Mouse (Mus musculus): Measurements from ENCODE around the gene Stfa3. TPM values are rescaled to one million over a fixed set of nuclear protein-coding genes. Genes with fewer than 3 reads are reported as not detected.

Stfa3 gene
- not detected in 2 replicates for polyA plus RNA-seq (2021; fragmentation: Nextera tagmentation)
- long read RNA-seq, experiment 1 = 0 reads
- long read RNA-seq, experiment 2 = 0 reads

DNA sequence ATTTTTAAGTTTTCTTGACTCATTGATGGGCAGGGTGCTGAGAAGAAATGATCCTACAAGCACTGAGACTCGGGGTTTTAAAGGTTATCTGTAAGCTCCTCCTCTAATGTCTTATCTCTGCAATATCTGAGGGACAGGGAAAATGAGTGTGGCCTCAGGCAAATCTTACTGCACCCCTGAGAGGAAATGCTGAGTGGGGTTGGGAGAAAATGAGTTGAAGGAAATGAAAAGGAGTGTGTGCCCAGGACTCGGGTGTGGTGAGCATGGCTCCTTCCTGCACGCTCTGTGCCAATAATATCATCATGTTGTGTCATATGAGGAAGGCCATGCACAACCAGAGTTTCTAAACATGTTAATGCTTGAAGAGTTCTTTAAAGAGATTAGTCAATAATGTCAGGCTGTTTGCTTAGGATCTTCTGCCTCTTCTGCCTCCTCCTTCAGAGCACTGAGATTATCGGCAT, at the start of gene Stfa3:
Stfa3 (minus strand) TSS at position 51 of the 461 bp plus-strand sequence.

DNA sequence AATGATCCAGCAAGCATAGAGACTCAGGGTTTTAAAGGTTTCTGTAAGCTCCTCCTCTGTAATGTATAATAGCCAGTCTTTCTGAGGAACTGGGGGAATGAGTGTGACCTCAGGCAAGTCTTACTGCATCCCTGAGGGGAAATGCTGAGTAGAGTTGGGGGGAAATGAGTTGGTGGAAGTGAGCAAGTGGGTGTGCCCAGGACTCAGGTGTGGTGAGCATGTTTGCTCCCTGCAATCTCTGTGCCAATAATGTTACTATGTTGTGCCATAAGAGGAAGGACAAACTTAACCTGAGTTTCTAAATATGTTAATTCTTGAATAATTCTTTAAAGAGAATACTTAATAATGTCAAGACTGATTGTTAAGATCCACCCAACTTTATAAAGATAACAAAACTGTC, 46.8 kb downstream of the Stfa3 start, which contains the start of gene Stfa2:
Stfa2 (minus strand) TSS at position 101 of the 400 bp plus-strand sequence.

Other genes starting within 250 kb of the Stfa3 start
- not detected in 2 replicates for gene Gm5416, start 245.0 kb downstream of the Stfa3 start, polyA plus RNA-seq (2021; fragmentation: Nextera tagmentation)
- 0.63 TPM in 1 of 2 replicates, not detected in the other for gene 2010005H15Rik, start 233.9 kb downstream of the Stfa3 start, polyA plus RNA-seq (2021; fragmentation: Nextera tagmentation)
- not detected in 2 replicates for gene Stfa1, start 178.4 kb downstream of the Stfa3 start, polyA plus RNA-seq (2021; fragmentation: Nextera tagmentation)
- not detected in 2 replicates for gene BC117090, start 121.1 kb downstream of the Stfa3 start, polyA plus RNA-seq (2021; fragmentation: Nextera tagmentation)
- gene BC100530, start 87.6 kb downstream of the Stfa3 start, polyA plus RNA-seq (2021; fragmentation: Nextera tagmentation) = not detected in 2 replicates
- gene Stfa2, start 46.9 kb downstream of the Stfa3 start, polyA plus RNA-seq (2021; fragmentation: Nextera tagmentation) = not detected in 2 replicates
- gene Casr, start 106.7 kb upstream of the Stfa3 start, polyA plus RNA-seq (2021; fragmentation: Nextera tagmentation) = 0.28 and 0.48 TPM in 2 replicates
- gene Cd86, start 210.7 kb upstream of the Stfa3 start, polyA plus RNA-seq (2021; fragmentation: Nextera tagmentation) = 1.2 and 1.7 TPM in 2 replicates
- gene Ildr1, start 238.6 kb upstream of the Stfa3 start, polyA plus RNA-seq (2021; fragmentation: Nextera tagmentation) = 0.15 and 0.26 TPM in 2 replicates